Mouse (Mus musculus): ENCODE results near the gene Gm13030.

- no peak for TF ChIP-seq CTCF (IDR thresholded peaks at IDR 0.05; ENCODE audit: extremely low read depth, insufficient read depth, low read length)
- TF ChIP-seq POLR2A (IDR thresholded peaks at IDR 0.05; ENCODE audit: extremely low read depth, insufficient read depth, low read length), result no peak
These were observed 18.9 kb upstream of the Gm13030 start for GRCm38 (mm10) chr4:138892655-138893054.

All from cortical plate, adult 2 months (tissue).